Mouse (Mus musculus) forebrain, embryonic 14.5 days (tissue): Measurements from ENCODE around the gene Ehd2. TPM values are rescaled to one million over a fixed set of nuclear protein-coding genes. Genes with fewer than 3 reads are reported as not detected.
A peak's percentile ranks its signal among the peaks of the same experiment; 100 is the strongest.

Experiments
- ATAC-seq: fragments of 200-750 bp; cut with Nextera tagmentation; 2 replicates; pipeline ENCODE4 v1.8.0; 2017; ENCODE audit warnings: mild to moderate bottlenecking, moderate library complexity
- DNase-seq: peaks from one replicate; pipeline ENCODE4 v3.0.0-alpha.2; 2015; ENCODE audit warnings: low spot score
- H3K27ac ChIP-seq: fragments of 300-500 bp; sonication (generic); 2 replicates; pipeline ENCODE4 v1.5.1; 2014; ENCODE audit warnings: low read depth, mild to moderate bottlenecking, control low read depth, low read length, moderate library complexity
- H3K27me3 ChIP-seq: fragments of 300-500 bp; sonication (generic); replicated peaks from 2 replicates; pipeline ENCODE4 v1.6.1; 2014; ENCODE audit warnings: low read length, control low read depth, mixed read lengths; ENCODE audit not compliant: control insufficient read depth, insufficient read depth
- H3K36me3 ChIP-seq: fragments of 300-500 bp; sonication (generic); 2 replicates; pipeline ENCODE4 v1.6.1; 2014; ENCODE audit warnings: low read length, control low read depth; ENCODE audit not compliant: control insufficient read depth, insufficient read depth
- H3K4me1 ChIP-seq: fragments of 300-500 bp; sonication (generic); 2 replicates; pipeline ENCODE4 v1.6.1; 2014; ENCODE audit warnings: antibody characterized with exemption, low read length, control low read depth; ENCODE audit not compliant: control insufficient read depth, insufficient read depth
- H3K4me2 ChIP-seq: fragments of 300-500 bp; sonication (generic); 2 replicates; pipeline ENCODE4 v1.6.1; 2014; ENCODE audit warnings: mild to moderate bottlenecking, control low read depth, low read length
- H3K4me3 ChIP-seq: fragments of 300-500 bp; sonication (generic); 2 replicates; pipeline ENCODE4 v1.5.1; 2014; ENCODE audit warnings: low read depth, low read length, control low read depth
- H3K9ac ChIP-seq: fragments of 300-500 bp; sonication (generic); 2 replicates; pipeline ENCODE4 v1.6.1; 2014; ENCODE audit warnings: mild to moderate bottlenecking, low read length, control low read depth, moderate library complexity
- H3K9me3 ChIP-seq: fragments of 300-500 bp; sonication (generic); replicated peaks from 2 replicates; pipeline ENCODE4 v1.6.1; 2016; ENCODE audit warnings: low read length, control low read depth, mixed read lengths; ENCODE audit not compliant: control insufficient read depth
- WGBS: fragments of 180-500 bp; shearing (Covaris S2); extraction: QIAGEN DNeasy Blood & Tissue Kit; methylation state at CpG from one replicate; pipeline ENCODE4 v1.1.7; 2014; 5-methylcytosine and 5-hydroxymethylcytosine counted together
- polyA plus RNA-seq: library from polyadenylated mRNA; unstranded; fragments of >200 nt; fragmentation: Nextera tagmentation; extraction: Ambion mirVana; gene quantifications from 2 replicates; pipeline ENCODE4 v1.2.1, GENCODE M21; 2014

Gene Ehd2
- 4.5 and 6.2 TPM in 2 replicates for polyA plus RNA-seq

- H3K9ac ChIP-seq = peak within 1 kb of the TSS; percentile 46; the same call in 1 of the 2 replicates
- H3K27ac ChIP-seq = no peak within 1 kb of the TSS
- H3K27me3 ChIP-seq = no peaks in the 10 kb centered on the region
- no peaks in the 10 kb centered on the region for H3K9me3 ChIP-seq
- peaks cover 7% of the 10 kb centered on the region for H3K4me1 ChIP-seq
- ATAC-seq (peak; percentile 81), DNase-seq (peak; percentile 65)
- 0% methylated on average over 20 of the region's 22 CpGs for WGBS
- peak within 1 kb of the TSS; percentile 16 for H3K4me3 ChIP-seq
- H3K4me2 ChIP-seq = peak within 1 kb of the TSS; percentile 47
- H3K36me3 ChIP-seq = peaks cover 19% of the 10 kb centered on the region
Measured at GRCm38 (mm10) chr7:15967312-15967711, at the start of gene Ehd2. TSS of gene Ehd2 (minus strand) at chr7:15967567.

GRCm38 (mm10) chr7:16015384-16015783 is 48.0 kb upstream of the Ehd2 start:
- DNase-seq (no peak), ATAC-seq (no peak)
- Histone ChIP-seq H3K9me3 (no peaks in the 10 kb centered on the region), H3K9ac (no peak overlapping the region), H3K27me3 (no peaks in the 10 kb centered on the region), H3K4me1 (no peaks in the 10 kb centered on the region), H3K4me2 (no peak overlapping the region), H3K27ac (no peak overlapping the region), H3K36me3 (0 out of 2 replicates have a peak, but pooled peaks cover 3% of the 10 kb centered on the region), H3K4me3 (no peak overlapping the region)
- WGBS = 85% methylated on average over 5 of the region's 5 CpGs

DNA sequence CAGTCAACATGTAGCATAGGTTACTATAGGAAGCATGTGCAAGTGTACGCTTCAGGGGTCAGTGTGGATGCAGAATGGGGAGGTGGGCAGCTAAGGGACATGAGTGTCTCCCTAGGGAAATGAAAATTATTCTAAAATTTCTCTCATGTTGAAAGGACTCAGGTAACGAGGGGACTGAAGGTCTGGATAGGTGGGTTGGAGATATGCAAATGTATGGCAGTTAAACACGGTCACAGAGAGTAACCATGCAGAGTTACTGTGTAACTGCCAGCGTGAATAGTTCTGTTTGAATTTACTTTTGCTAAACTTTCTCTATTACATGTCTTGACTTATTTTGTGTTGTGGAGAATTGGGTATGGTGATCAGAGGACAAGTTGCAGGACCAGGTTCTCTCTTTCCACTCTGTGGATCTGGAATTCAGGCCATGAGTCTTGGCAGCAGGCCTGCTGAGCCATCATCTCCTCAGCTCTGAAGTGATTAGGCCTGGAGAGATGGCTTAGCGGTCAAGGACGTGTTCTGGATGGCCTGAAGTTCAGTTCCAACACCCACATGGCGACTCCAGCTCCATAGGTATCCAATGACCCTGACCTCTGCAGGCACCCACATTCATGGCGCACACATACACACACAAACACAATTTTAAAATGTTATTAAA is 47.3 kb upstream of the Ehd2 start:
- ATAC-seq = no peak
- Histone ChIP-seq H3K4me1 (no peaks in the 10 kb centered on the region), H3K27me3 (no peaks in the 10 kb centered on the region), H3K36me3 (0 out of 2 replicates have a peak, but pooled peaks cover 3% of the 10 kb centered on the region), H3K9ac (no peak overlapping the region), H3K4me2 (no peak overlapping the region), H3K4me3 (no peak overlapping the region), H3K9me3 (no peaks in the 10 kb centered on the region), H3K27ac (no peak overlapping the region)
- no peak for DNase-seq
- 92% methylated on average over 8 of the region's 8 CpGs for WGBS

DNA sequence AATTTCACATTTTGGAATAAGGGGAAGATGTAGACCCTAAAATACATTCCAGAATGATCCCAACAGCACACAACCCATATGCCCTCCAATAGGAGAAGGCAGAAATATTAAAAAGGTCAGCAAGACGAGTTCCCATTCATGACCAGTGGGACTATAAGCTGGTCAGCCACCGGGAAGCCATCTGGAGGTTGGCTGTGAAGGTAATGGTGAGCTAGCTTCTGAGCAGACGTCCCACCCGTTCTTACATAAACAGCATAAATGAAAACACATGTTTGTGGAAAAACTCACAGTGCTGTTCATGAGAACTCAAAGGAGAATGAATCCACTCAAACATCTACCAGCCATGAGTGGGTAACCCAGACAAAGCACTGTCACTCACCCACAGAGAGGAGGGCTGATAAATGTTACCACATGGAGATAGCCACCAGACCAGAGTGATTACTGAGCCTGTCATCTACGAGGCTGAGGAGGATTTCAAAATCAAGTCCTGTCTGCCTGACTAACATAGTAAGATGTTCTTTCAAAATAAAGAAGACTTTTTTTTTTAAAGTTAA is 46.4 kb upstream of the Ehd2 start:
- ATAC-seq = no peak
- H3K4me1 ChIP-seq = no peaks in the 10 kb centered on the region
- no peaks in the 10 kb centered on the region for H3K9me3 ChIP-seq
- no peak overlapping the region for H3K27ac ChIP-seq
- H3K27me3 ChIP-seq = no peaks in the 10 kb centered on the region
- H3K4me2 ChIP-seq = no peak overlapping the region
- 87% methylated on average over 5 of the region's 5 CpGs for WGBS
- DNase-seq = no peak
- H3K9ac ChIP-seq = no peak overlapping the region
- H3K4me3 ChIP-seq = no peak overlapping the region
- H3K36me3 ChIP-seq = 0 out of 2 replicates have a peak, but pooled peaks cover 3% of the 10 kb centered on the region

DNA sequence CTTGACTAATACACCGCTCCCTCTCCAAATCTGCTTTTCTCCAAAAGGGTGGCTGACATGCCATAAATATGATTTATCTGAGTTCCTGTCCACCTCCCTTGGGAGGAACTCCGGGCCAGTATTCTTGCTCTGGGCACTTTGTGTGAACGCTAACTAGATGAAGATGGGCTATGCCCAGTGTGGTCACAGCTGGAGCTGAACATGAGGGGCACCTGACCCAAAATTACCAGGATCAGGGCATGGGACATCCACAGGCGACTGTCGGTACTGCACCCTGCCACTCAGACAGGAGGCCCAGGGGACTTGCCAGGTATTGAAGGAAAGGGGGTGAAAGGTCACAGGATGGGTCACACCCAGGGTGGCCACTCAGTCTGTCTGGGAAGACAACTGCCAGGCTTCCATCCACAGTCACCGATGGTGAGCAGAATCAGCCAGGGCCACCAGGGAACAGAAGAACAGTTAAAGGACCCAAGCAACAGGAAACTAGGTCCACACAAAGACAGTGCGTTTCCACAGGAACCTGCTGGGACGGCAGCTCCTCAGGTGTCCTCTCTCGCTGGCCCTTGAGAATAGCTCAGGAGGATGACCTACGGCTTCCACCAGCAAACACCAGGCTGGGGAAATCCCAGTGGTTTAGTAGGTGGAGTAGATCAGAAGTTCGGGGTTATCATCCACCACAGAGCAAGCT is 45.4 kb upstream of the Ehd2 start:
- Histone ChIP-seq H3K4me3 (no peak overlapping the region), H3K4me1 (no peaks in the 10 kb centered on the region), H3K27ac (no peak overlapping the region), H3K27me3 (no peaks in the 10 kb centered on the region), H3K4me2 (no peak overlapping the region), H3K9ac (no peak overlapping the region), H3K36me3 (0 out of 2 replicates have a peak, but pooled peaks cover 3% of the 10 kb centered on the region), H3K9me3 (no peaks in the 10 kb centered on the region)
- DNase-seq = no peak
- ATAC-seq = no peak
- WGBS = 83% methylated on average over 11 of the region's 11 CpGs

GRCm38 (mm10) chr7:16011418-16012085 is 44.2 kb upstream of the Ehd2 start:
- H3K27me3 ChIP-seq = no peaks in the 10 kb centered on the region
- no peak for ATAC-seq
- 88% methylated on average over 7 of the region's 7 CpGs for WGBS
- H3K4me3 ChIP-seq = no peak overlapping the region
- H3K4me1 ChIP-seq = no peaks in the 10 kb centered on the region
- DNase-seq = no peak
- H3K9ac ChIP-seq = no peak overlapping the region
- H3K4me2 ChIP-seq = no peak overlapping the region
- H3K27ac ChIP-seq = no peak overlapping the region
- 0 out of 2 replicates have a peak, but pooled peaks cover 3% of the 10 kb centered on the region for H3K36me3 ChIP-seq
- no peaks in the 10 kb centered on the region for H3K9me3 ChIP-seq

DNA sequence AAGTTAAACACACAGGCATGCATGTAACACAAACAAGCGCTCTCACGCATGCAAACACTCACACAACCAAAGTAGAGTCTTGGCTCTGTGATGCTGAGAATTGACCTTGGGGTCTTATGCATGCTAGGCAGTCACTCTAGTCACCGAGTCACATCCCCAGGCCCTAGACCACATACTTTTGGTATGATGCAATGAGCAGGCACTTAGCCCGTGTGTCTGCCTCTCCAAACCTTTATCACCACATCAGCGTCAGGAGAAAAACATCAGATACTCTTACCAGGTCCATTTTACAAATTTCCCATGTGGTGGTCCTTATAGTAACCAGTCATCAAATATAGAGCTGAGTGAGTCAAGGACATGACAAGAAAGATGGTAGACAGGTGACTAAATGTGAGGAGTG is 43.3 kb upstream of the Ehd2 start:
- no peak for DNase-seq
- H3K4me2 ChIP-seq = no peak overlapping the region
- no peaks in the 10 kb centered on the region for H3K9me3 ChIP-seq
- no peak for ATAC-seq
- H3K36me3 ChIP-seq = 0 out of 2 replicates have a peak, but pooled peaks cover 3% of the 10 kb centered on the region
- H3K27me3 ChIP-seq = no peaks in the 10 kb centered on the region
- 81% methylated on average over 5 of the region's 5 CpGs for WGBS
- no peak overlapping the region for H3K9ac ChIP-seq
- H3K27ac ChIP-seq = no peak overlapping the region
- no peak overlapping the region for H3K4me3 ChIP-seq
- H3K4me1 ChIP-seq = no peaks in the 10 kb centered on the region

GRCm38 (mm10) chr7:16009636-16010035 is 42.3 kb upstream of the Ehd2 start:
- H3K4me1 ChIP-seq = no peaks in the 10 kb centered on the region
- H3K9ac ChIP-seq = no peak overlapping the region
- 0 out of 2 replicates have a peak, but pooled peaks cover 3% of the 10 kb centered on the region for H3K36me3 ChIP-seq
- DNase-seq = no peak
- no peak overlapping the region for H3K4me2 ChIP-seq
- no peak for ATAC-seq
- H3K4me3 ChIP-seq = no peak overlapping the region
- H3K27me3 ChIP-seq = no peaks in the 10 kb centered on the region
- H3K9me3 ChIP-seq = no peaks in the 10 kb centered on the region
- H3K27ac ChIP-seq = no peak overlapping the region
- WGBS = 88% methylated on average over 7 of the region's 7 CpGs
